Mouse (Mus musculus) lung, postnatal 0 days (tissue): ENCODE measurements at regions not wholly inside any gene's neighbourhood (a gene's known extent, or its start where the extent isn't known, plus 50 kb on each side); places are given as distances from the start of the nearest gene placed in this dataset.
A peak's percentile ranks its signal among the peaks of the same experiment; 100 is the strongest.

Experiments
- ATAC-seq: fragments of 200-750 bp; cut with Nextera tagmentation; 2 replicates; pipeline ENCODE4 v1.8.0; 2017; ENCODE audit warnings: moderate library complexity
- DNase-seq: peaks from one replicate; pipeline ENCODE4 v3.0.0-alpha.2; 2016; ENCODE audit warnings: low spot score
- H3K27ac ChIP-seq: fragments of 300-500 bp; sonication (generic); 2 replicates; pipeline ENCODE4 v1.5.1; 2014; ENCODE audit warnings: antibody characterized with exemption, mild to moderate bottlenecking, low read length, mixed read lengths
- H3K27me3 ChIP-seq: fragments of 300-500 bp; sonication (generic); replicated peaks from 2 replicates; pipeline ENCODE4 v1.6.1; 2014; ENCODE audit warnings: low read length, mixed read lengths; ENCODE audit not compliant: insufficient read depth
- H3K36me3 ChIP-seq: fragments of 300-500 bp; sonication (generic); 2 replicates; pipeline ENCODE4 v1.6.1; 2014; ENCODE audit warnings: low read length, mixed read lengths; ENCODE audit not compliant: insufficient read depth
- H3K4me1 ChIP-seq: fragments of 300-500 bp; sonication (generic); 2 replicates; pipeline ENCODE4 v1.6.1; 2014; ENCODE audit warnings: antibody characterized with exemption, low read depth, low read length, mixed read lengths; ENCODE audit not compliant: insufficient read depth
- H3K4me2 ChIP-seq: fragments of 300-500 bp; sonication (generic); replicated peaks from 2 replicates; pipeline ENCODE4 v1.6.1; 2014; ENCODE audit warnings: low read depth, mild to moderate bottlenecking, low read length, moderate library complexity, mixed read lengths
- H3K4me3 ChIP-seq: fragments of 300-500 bp; sonication (generic); 2 replicates; pipeline ENCODE4 v1.5.1; 2014; ENCODE audit warnings: low read depth, low read length
- H3K9ac ChIP-seq: fragments of 300-500 bp; sonication (generic); replicated peaks from 2 replicates; pipeline ENCODE4 v1.6.1; 2014; ENCODE audit warnings: low read depth, mild to moderate bottlenecking
- H3K9me3 ChIP-seq: fragments of 300-500 bp; sonication (generic); 2 replicates; pipeline ENCODE4 v1.6.1; 2016; ENCODE audit warnings: low read length, mixed read lengths
- CTCF ChIP-seq: IDR thresholded peaks from 2 replicates; pipeline ENCODE4 v1.5.1; 2016; ENCODE audit warnings: antibody characterized with exemption, mild to moderate bottlenecking
- EP300 ChIP-seq: IDR thresholded peaks from 2 replicates; pipeline ENCODE4 v1.6.1; 2016; ENCODE audit warnings: antibody characterized with exemption, mild to moderate bottlenecking, control low read depth
- WGBS: fragments of 180-500 bp; shearing (Covaris S2); extraction: QIAGEN DNeasy Blood & Tissue Kit; methylation state at CpG from one replicate; pipeline ENCODE4 v1.1.7; 2014; 5-methylcytosine and 5-hydroxymethylcytosine counted together

- H3K4me2 ChIP-seq = no peak overlapping the region
- 46% methylated on average over 7 of the region's 7 CpGs for WGBS
- no peak overlapping the region for H3K4me3 ChIP-seq
- no peaks in the 10 kb centered on the region for H3K27me3 ChIP-seq
- ATAC-seq = peak; percentile 53
- H3K4me1 ChIP-seq = no peaks in the 10 kb centered on the region
- H3K36me3 ChIP-seq = no peaks in the 10 kb centered on the region
- DNase-seq = peak; percentile 37
- no peak overlapping the region for H3K9ac ChIP-seq
- H3K27ac ChIP-seq = no peak overlapping the region
- H3K9me3 ChIP-seq = no peaks in the 10 kb centered on the region
- TF ChIP-seq CTCF (no peak), EP300 (no peak)
These were observed 342.6 kb upstream of the Klf4 start for GRCm38 (mm10) chr4:55874875-55875274.

GRCm38 (mm10) chr4:55874276-55874675 is 342.0 kb upstream of the Klf4 start:
- Histone ChIP-seq H3K9me3 (no peaks in the 10 kb centered on the region), H3K36me3 (no peaks in the 10 kb centered on the region), H3K4me1 (no peaks in the 10 kb centered on the region), H3K9ac (no peak overlapping the region), H3K27ac (no peak overlapping the region), H3K4me2 (no peak overlapping the region), H3K4me3 (no peak overlapping the region), H3K27me3 (no peaks in the 10 kb centered on the region)
- TF ChIP-seq EP300 = no peak
- no peak for TF ChIP-seq CTCF
- 83% methylated on average over 4 of the region's 4 CpGs for WGBS
- ATAC-seq (no peak), DNase-seq (no peak)

GRCm38 (mm10) chr4:55860055-55860454 is 327.8 kb upstream of the Klf4 start:
- Histone ChIP-seq H3K9me3 (no peaks in the 10 kb centered on the region), H3K36me3 (no peaks in the 10 kb centered on the region), H3K27ac (no peak overlapping the region), H3K27me3 (no peaks in the 10 kb centered on the region), H3K9ac (no peak overlapping the region), H3K4me3 (no peak overlapping the region), H3K4me2 (no peak overlapping the region), H3K4me1 (no peaks in the 10 kb centered on the region)
- no peak for DNase-seq
- WGBS = 41% methylated on average over 2 of the region's 2 CpGs
- no peak for ATAC-seq
- TF ChIP-seq CTCF (no peak), EP300 (no peak)

- no peak for TF ChIP-seq EP300
- no peaks in the 10 kb centered on the region for H3K36me3 ChIP-seq
- DNase-seq (no peak), ATAC-seq (no peak)
- H3K4me1 ChIP-seq = no peaks in the 10 kb centered on the region
- H3K4me2 ChIP-seq = no peak overlapping the region
- no peaks in the 10 kb centered on the region for H3K27me3 ChIP-seq
- no peak overlapping the region for H3K27ac ChIP-seq
- no peak overlapping the region for H3K4me3 ChIP-seq
- 68% methylated on average over 2 of the region's 2 CpGs for WGBS
- no peak overlapping the region for H3K9ac ChIP-seq
- H3K9me3 ChIP-seq = no peaks in the 10 kb centered on the region
These were observed 327.0 kb upstream of the Klf4 start for GRCm38 (mm10) chr4:55859211-55859761.

- no peaks in the 10 kb centered on the region for H3K27me3 ChIP-seq
- H3K36me3 ChIP-seq = no peaks in the 10 kb centered on the region
- DNase-seq (no peak), ATAC-seq (no peak)
- TF ChIP-seq EP300 = no peak
- TF ChIP-seq CTCF = no peak
- H3K27ac ChIP-seq = no peak overlapping the region
- H3K4me1 ChIP-seq = no peaks in the 10 kb centered on the region
- H3K4me3 ChIP-seq = no peak overlapping the region
- no peak overlapping the region for H3K9ac ChIP-seq
- no peaks in the 10 kb centered on the region for H3K9me3 ChIP-seq
- H3K4me2 ChIP-seq = no peak overlapping the region
- 95% methylated on average over 1 of the region's 1 CpGs for WGBS
These were observed 319.2 kb upstream of the Klf4 start for GRCm38 (mm10) chr4:55851430-55851829.

GRCm38 (mm10) chr4:55851027-55851426 is 318.8 kb upstream of the Klf4 start:
- Histone ChIP-seq H3K4me2 (no peak overlapping the region), H3K4me1 (no peaks in the 10 kb centered on the region), H3K36me3 (no peaks in the 10 kb centered on the region), H3K27me3 (no peaks in the 10 kb centered on the region), H3K27ac (no peak overlapping the region), H3K4me3 (no peak overlapping the region), H3K9me3 (no peaks in the 10 kb centered on the region), H3K9ac (no peak overlapping the region)
- DNase-seq (no peak), ATAC-seq (peak; percentile 40)
- TF ChIP-seq EP300 = peak; percentile 75
- no peak for TF ChIP-seq CTCF
- 57% methylated on average over 5 of the region's 5 CpGs for WGBS
